Mouse (Mus musculus) heart, postnatal 0 days (tissue): ENCODE measurements around the gene Rsph3b. TPM values are rescaled to one million over a fixed set of nuclear protein-coding genes. Genes with fewer than 3 reads are reported as not detected.
"Not testable (repeated sequence)": the region's sequence is repeated elsewhere in the genome, so short reads cannot be mapped to it uniquely, and the experiment has no call there.

Experiments
- ATAC-seq: fragments of 200-750 bp; cut with Nextera tagmentation; 2 replicates; pipeline ENCODE4 v1.8.0; 2017; ENCODE audit warnings: low read depth, moderate number of reproducible peaks, moderate library complexity; ENCODE audit not compliant: insufficient read depth
- DNase-seq: peaks from one replicate; pipeline ENCODE4 v3.0.0-alpha.2; 2016; ENCODE audit warnings: low spot score
- H3K27ac ChIP-seq: fragments of 300-500 bp; sonication (generic); 2 replicates; pipeline ENCODE4 v1.5.1; 2014; ENCODE audit warnings: low read depth, mild to moderate bottlenecking
- H3K27me3 ChIP-seq: fragments of 300-500 bp; sonication (generic); 2 replicates; pipeline ENCODE4 v1.6.1; 2014; ENCODE audit warnings: low read length, mixed read lengths; ENCODE audit not compliant: control insufficient read depth, insufficient read depth
- H3K36me3 ChIP-seq: fragments of 300-500 bp; sonication (generic); replicated peaks from 2 replicates; pipeline ENCODE4 v1.6.1; 2014; ENCODE audit warnings: low read length, mixed read lengths; ENCODE audit not compliant: control insufficient read depth, insufficient read depth
- H3K4me1 ChIP-seq: fragments of 300-500 bp; sonication (generic); 2 replicates; pipeline ENCODE4 v1.6.1; 2014; ENCODE audit warnings: antibody characterized with exemption; ENCODE audit not compliant: control insufficient read depth, insufficient read depth
- H3K4me2 ChIP-seq: fragments of 300-500 bp; sonication (generic); 2 replicates; pipeline ENCODE4 v1.6.1; 2014; ENCODE audit warnings: low read depth, mild to moderate bottlenecking, low read length, moderate library complexity
- H3K4me3 ChIP-seq: fragments of 300-500 bp; sonication (generic); 2 replicates; pipeline ENCODE4 v1.5.1; 2014; ENCODE audit warnings: low read depth, low read length
- H3K9ac ChIP-seq: fragments of 300-500 bp; sonication (generic); replicated peaks from 2 replicates; pipeline ENCODE4 v1.6.1; 2014; ENCODE audit warnings: low read depth, low read length, mixed read lengths
- H3K9me3 ChIP-seq: fragments of 300-500 bp; sonication (generic); replicated peaks from 2 replicates; pipeline ENCODE4 v1.6.1; 2016; ENCODE audit warnings: low read length; ENCODE audit not compliant: control insufficient read depth
- CTCF ChIP-seq: IDR thresholded peaks from 2 replicates; pipeline ENCODE4 v1.5.1; 2016; ENCODE audit warnings: antibody characterized with exemption, control low read depth, low read depth
- WGBS: fragments of 180-500 bp; shearing (Covaris S2); extraction: QIAGEN DNeasy Blood & Tissue Kit; methylation state at CpG from one replicate; pipeline ENCODE4 v1.1.7; 2014; 5-methylcytosine and 5-hydroxymethylcytosine counted together
- polyA plus RNA-seq: library from polyadenylated mRNA; unstranded; fragments of >200 nt; fragmentation: Nextera tagmentation; extraction: Ambion mirVana; gene quantifications from 2 replicates; pipeline ENCODE4 v1.2.1, GENCODE M21; 2015
- total RNA-seq: library from RNA; depleted of rRNA; stranded (reverse); fragments of >200 nt; gene quantifications from 2 replicates; pipeline ENCODE4 v1.2.3, GENCODE M21; 2014; ENCODE audit warnings: low replicate concordance; rRNA removed

Gene Rsph3b
- 72.9 and 74.7 TPM in 2 replicates for total RNA-seq
- polyA plus RNA-seq: 99.8 and 100 TPM in 2 replicates

DNA sequence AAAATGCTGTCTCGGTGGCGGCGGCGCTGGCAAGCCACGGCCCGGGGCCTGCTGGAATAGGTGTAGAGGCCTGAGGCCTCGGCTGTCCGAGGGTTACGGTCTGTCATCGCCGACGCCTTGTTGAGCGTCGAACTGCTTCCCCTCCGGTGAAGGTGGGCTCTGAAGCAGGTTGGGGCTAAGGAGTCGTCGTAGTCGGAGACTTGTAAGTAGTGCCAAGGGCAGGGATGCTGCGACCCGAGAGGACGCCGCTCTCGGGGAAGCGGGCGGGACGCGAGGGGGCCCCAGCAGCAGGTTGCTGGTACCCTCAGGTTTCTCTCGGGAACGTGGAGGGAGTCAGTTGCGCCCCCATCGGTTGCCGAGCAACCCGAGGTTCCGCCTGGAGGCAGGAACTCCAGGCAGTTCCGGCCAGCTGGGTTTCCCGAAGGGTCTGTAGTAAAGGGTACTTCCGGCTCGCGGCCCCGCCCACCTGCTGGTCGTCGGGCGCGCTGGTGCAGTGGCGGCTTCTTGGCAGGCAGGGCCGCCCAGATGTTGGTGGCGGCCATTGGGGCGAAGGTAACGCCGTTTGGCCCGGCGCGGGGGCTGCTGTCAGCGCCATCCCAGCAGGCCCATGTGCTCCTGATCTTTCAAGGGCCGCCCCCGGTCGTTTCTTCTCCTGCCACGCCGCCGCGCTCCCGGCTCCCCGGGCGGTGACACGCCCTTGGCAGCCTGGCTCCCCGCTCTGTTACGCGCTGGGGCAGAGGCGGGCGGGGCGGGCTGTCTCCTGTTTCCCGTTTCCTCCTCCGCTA lies at the start of gene Rsph3b:
Rsph3b (minus strand) TSS at position 699 of the 785 bp plus-strand sequence.
- Histone ChIP-seq H3K4me3 (peak within 1 kb of the TSS; percentile 66), H3K4me2 (peak within 1 kb of the TSS; percentile 64), H3K27ac (peak within 1 kb of the TSS; percentile 88), H3K9ac (peak within 1 kb of the TSS; percentile 36)
- H3K9me3 ChIP-seq, H3K27me3 ChIP-seq, H3K36me3 ChIP-seq, H3K4me1 ChIP-seq: not testable (repeated sequence)
- DNase-seq: peak; percentile 61
- under 1% methylated on average over 67 of the region's 73 CpGs for WGBS
- peak; percentile 96 for ATAC-seq
- TF ChIP-seq CTCF: peak; percentile 4; the same call in 1 of the 2 replicates

DNA sequence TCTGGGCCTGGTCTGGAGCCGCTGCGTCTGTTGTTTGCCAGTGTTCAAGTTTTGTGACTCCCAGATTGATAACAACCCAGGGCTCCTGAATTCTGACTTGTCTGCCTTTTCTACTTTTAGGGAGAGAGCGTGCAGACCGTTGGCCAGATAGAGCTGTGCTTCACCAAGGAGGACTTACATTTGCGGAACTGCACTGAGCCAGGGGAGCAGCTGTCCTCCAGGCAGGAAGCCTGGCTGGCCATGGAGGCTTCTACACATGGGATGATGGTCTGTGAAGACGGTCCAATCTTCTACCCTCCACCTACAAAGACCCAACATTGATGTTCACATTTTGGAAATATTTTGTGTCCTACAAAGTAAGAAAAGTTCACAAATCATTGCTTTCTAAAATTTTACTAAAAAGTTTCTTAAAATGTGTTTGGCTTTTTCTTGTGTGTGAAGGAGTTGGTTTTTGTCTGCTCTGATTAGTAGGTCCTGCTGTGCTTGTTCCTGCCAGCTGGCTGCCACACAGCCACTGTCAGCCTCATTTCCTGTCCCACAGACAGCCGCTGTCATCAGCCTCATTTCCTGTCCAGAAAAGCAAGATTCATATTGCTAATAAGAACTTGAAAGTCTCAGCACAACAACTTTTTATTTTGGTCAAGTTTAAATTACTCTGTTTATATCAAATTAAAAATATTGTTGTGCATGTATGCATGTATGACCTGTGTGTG lies 49.5 kb upstream of the Rsph3b start:
- H3K4me1 ChIP-seq, H3K4me3 ChIP-seq, H3K27me3 ChIP-seq, H3K36me3 ChIP-seq, DNase-seq, H3K9me3 ChIP-seq, H3K4me2 ChIP-seq, H3K9ac ChIP-seq, H3K27ac ChIP-seq: not testable (repeated sequence)
- peak; percentile 11; the same call in 1 of the 2 replicates for ATAC-seq
- no CpG with 5 or more reads among the region's 7 CpGs for WGBS

DNA sequence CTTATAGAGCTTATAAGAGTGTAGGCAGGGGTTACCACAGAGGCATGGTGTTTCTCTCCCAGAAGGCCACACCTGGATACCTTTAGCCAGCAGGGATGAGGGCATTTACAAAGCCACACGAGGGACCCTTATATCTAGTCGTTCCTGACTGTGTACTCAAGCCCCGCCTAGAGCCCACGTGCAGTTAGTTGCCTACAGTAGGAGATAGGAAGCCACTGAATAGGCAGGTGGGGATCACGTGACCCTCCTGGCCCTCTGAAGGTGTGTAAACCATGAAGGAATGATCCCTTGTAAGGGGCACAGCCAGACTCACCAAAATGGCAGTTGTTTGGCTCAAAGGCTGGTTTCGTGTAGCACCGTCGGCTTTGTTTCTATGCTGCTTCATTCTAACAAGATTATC lies 48.3 kb upstream of the Rsph3b start:
- not testable (repeated sequence) for H3K4me2 ChIP-seq, H3K9ac ChIP-seq, ATAC-seq, DNase-seq, H3K4me1 ChIP-seq, H3K27ac ChIP-seq, H3K9me3 ChIP-seq, H3K36me3 ChIP-seq, H3K4me3 ChIP-seq, H3K27me3 ChIP-seq
- 81% methylated on average over 8 of the region's 8 CpGs for WGBS

DNA sequence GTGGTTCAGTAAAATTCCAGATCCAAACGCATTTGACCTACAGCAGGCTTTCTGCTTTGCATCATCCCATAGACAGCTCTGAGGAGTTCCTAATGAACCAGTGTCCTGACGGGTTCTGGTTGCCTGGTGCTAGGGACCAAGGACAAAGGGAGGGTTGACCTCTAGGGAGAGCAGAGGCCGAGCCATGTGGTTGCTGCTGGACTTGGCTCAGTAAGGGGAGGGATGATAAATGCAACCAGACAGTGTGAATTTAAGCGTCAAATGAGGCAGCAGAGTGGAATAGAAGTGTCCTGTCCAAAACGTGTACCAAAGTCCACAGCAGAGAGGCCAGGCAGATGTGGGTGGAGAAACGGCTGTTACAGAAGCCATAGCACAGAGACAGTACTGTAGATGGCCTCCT lies 47.0 kb upstream of the Rsph3b start:
- WGBS: no CpG with 5 or more reads among the region's 6 CpGs
- H3K4me2 ChIP-seq, H3K36me3 ChIP-seq, H3K27ac ChIP-seq, ATAC-seq, H3K9me3 ChIP-seq, H3K9ac ChIP-seq, DNase-seq, H3K4me3 ChIP-seq, H3K27me3 ChIP-seq, H3K4me1 ChIP-seq: not testable (repeated sequence)

DNA sequence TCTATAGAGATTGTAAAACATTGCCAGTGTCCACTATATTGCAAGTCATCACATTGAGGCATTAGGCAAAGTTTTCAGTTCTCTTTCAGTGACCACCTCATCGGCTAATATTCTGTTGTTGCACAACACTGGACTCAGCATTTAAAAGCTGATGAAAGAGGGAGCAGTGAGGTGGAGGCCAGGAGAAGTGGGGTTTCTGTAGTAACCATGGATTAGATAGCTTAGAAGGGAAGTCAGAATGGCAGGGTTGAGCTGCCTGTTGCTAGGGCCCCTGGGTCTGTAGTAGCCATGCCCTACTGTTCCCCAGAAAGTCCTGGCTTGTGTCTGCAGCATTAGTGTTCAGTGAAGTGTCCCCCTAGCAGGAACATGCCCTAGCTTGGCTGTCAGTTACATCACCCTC lies 37.6 kb upstream of the Rsph3b start:
- not testable (repeated sequence) for H3K27ac ChIP-seq, H3K4me1 ChIP-seq, H3K4me2 ChIP-seq, H3K9ac ChIP-seq, H3K36me3 ChIP-seq, H3K4me3 ChIP-seq, H3K27me3 ChIP-seq, H3K9me3 ChIP-seq, ATAC-seq, DNase-seq
- 88% methylated on average over 1 of the region's 1 CpGs for WGBS

DNA sequence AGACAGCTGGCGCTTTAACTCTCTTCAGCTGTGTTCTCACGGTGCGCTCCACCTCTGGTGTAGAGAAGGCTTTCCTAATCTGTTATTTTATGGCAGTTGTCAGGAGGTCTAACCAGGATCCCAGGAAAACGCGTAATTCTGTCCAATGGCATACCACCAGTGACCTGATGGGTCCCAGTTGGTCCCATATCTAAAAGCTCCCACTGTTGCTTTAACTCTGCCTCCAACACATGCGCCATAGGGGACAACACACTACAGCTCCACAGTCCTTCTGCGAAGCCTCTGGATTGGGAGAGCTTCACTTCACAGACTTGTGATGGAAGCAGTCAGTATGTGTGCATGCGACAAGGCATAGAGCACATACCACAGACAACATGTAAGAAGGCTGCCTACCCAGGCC lies 31.7 kb upstream of the Rsph3b start:
- not testable (repeated sequence) for H3K4me2 ChIP-seq, H3K4me1 ChIP-seq, H3K36me3 ChIP-seq, H3K9ac ChIP-seq, H3K27ac ChIP-seq, H3K4me3 ChIP-seq, H3K27me3 ChIP-seq, ATAC-seq, DNase-seq, H3K9me3 ChIP-seq
- WGBS: 95% methylated on average over 5 of the region's 8 CpGs

DNA sequence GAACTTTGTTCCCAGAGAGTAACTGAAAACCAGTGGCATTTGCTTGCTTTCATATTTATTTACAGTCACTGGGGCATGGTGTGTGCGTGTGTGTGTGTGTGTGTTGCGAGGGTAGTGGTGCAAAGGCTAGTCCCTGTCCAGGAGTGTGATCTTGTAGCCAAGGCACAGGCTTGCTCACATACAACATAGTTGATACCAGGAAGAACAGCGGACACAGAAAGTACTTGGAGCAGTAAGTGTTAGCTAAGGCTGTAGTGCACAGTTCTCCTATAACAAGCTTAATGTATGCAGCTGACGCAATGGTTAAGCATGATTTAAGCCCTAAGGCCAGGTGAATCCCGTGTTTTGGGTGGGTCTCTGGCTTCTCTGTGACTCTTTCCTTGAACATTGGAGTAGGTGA lies 30.9 kb upstream of the Rsph3b start:
- ATAC-seq, H3K9me3 ChIP-seq, H3K4me1 ChIP-seq, H3K27me3 ChIP-seq, H3K36me3 ChIP-seq, DNase-seq: not testable (repeated sequence)
- WGBS: 16% methylated on average over 4 of the region's 5 CpGs
- peak overlapping the region; percentile 72 for H3K27ac ChIP-seq
- peak overlapping the region; percentile 61 for H3K9ac ChIP-seq
- peak overlapping the region; percentile 60 for H3K4me3 ChIP-seq
- H3K4me2 ChIP-seq: peak overlapping the region; percentile 62

DNA sequence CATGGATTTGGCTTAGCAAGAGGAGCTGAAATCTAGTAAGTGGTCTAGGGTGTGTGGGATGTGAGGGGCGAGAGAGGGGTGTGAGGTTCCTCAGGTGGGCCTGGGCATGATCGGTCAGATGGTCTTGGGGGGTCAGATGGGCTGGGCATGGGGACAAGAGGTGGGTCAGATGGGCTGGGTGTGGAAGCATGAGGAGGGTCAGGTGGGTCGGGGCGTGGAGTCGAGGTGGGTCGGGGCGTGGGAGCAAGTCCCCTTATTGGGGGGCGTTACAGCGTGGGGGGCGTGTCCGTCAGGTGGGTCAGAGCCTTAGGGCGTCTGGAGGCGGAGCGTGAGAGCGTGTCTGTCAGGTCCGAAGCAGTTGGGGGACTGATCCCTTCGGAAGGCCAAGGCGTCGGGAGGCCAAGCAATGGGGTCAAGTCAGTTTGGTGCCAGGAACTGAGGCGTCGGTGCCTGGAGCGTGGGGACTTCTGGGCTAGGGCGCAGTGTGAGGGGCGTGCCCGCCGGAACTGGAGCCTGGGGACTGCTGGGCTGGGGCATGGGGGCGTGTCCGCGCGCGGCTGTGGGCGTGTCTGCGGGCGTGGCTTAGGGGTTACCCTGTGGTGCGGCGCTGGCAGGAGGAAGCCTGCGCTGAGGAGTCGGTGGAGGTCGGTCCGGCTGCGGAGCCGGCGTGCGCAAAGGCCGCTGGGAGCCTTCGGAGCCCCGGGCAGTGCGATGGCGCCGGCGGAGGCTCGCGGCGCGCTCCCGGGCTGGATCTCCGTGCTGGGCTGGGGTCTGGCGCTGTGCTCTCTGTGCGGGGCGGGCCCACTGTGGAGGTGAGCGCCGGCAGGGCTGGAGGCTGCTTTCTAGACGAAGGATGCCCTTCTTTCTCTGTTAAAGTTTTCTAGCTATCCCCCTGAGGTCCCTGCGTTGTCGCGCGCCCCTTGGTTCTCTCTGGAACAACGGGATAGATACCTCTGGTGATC lies 30.1 kb upstream of the Rsph3b start, which contains the start of gene Gm49721:
Gm49721 (plus strand) TSS at position 618 of the 962 bp plus-strand sequence.
- under 1% methylated on average over 34 of the region's 68 CpGs for WGBS
- not testable (repeated sequence) for DNase-seq, H3K27me3 ChIP-seq, H3K9me3 ChIP-seq, H3K4me1 ChIP-seq, H3K36me3 ChIP-seq
- peak within 1 kb of the TSS; percentile 62 for H3K4me2 ChIP-seq
- peak within 1 kb of the TSS; percentile 61 for H3K9ac ChIP-seq
- ATAC-seq: peak; percentile 98
- peak within 1 kb of the TSS; percentile 72 for H3K27ac ChIP-seq
- H3K4me3 ChIP-seq: peak within 1 kb of the TSS; percentile 60
